Mouse (Mus musculus): ENCODE results near the gene Gm10645.

Gm10645 gene

DNA sequence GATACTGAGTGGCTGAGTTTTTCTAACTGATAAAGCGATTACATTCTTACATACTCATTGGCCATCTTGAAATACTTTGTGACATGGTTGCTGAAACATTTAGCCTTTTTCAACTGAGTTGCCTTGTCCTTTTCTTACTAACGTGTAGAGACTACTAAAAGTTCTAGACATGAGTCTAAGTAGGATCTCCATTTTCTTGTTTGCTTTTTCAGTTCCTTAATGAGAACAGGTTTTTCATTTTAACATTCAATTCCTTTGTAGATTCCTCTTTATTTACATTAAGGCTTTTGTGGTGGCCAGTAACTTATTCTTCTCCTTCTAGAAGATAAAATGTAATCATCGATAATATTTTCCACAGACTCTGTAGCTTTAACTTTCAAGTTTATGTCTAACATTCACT lies 3.2 kb upstream of the Gm10645 start:
- DNase-seq (ENCODE audit: low spot score in 2 of 2): no peak

GRCm38 (mm10) chr8:83167932-83168331 lies 2.0 kb upstream of the Gm10645 start:
- no peak for DNase-seq (ENCODE audit: low spot score in 2 of 2)

GRCm38 (mm10) chr8:83165235-83165930 lies 587 bp downstream of the Gm10645 start, which contains the start of gene Tbc1d9:
Gene Tbc1d9, plus strand, starts transcription at chr8:83165352.
- DNase-seq (ENCODE audit: low spot score in 2 of 2): peak; percentile 26 to 29

DNA sequence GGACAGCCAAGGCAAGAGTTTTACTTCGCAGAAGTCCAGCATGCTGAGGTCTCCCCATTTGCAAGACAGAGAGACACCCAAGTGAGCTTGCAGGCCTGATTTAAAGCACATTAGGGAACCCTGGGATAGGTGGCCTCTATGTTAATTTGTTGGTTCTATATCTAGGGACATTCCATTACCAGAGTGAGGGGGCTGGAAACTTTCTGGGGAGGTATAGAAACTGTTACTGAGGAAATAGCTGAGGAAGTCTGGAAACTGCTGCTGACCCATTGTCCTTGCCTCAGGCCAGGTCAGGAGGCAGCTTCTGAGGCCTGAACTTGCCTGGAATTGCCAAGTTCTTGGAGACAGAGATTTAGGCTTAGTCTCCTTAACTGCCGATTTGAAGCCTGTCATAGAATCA lies 5.4 kb downstream of the Gm10645 start:
- DNase-seq (ENCODE audit: low spot score in 2 of 2): no peak

DNA sequence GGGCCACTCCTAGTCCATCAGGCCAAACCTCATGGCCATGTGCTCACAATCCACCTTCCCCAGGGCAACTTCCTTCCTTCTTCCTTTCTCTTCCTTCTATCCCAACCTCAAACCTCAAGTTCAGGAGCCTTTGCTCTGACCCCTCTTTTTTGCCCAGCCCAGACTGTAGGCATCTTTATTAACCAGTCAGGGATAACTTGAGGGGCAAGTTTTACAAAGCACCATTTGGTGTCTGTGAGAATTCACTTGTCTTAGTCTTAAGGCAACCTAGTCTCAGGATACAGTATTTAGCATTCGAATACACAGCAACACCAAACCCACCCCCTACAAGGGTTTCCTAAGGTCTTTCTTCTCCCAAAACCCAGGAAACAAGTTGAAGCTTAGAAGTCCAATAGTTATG lies 6.4 kb downstream of the Gm10645 start:
- DNase-seq (ENCODE audit: low spot score in 2 of 2): no peak

GRCm38 (mm10) chr8:83158971-83159370 lies 7.0 kb downstream of the Gm10645 start:
- peak; percentile 26 to 29 for DNase-seq (ENCODE audit: low spot score in 2 of 2)

- DNase-seq (ENCODE audit: low spot score in 2 of 2): no peak
Observed at GRCm38 (mm10) chr8:83155110-83155509, 10.9 kb downstream of the Gm10645 start.

DNA sequence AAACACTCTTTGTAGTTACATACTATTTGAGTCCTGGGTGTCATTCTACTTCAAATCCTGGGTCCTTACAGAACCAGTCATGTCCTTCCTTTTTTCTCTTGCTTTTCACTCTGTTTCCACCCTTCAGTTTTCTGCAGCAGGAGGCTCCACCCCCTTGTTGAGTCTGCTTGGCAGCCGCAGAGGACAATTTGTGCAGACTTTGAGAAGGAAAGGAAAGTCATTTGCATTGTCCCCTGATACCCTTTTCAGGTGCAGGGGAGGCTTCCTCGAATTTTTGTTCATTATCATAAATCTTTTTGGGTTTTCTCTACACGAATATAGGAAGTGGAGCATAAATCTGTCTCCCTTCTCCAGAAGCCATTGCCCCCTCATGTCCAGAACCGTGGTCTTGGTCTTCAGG lies 13.5 kb downstream of the Gm10645 start:
- peak; percentile 59 to 70 for DNase-seq (ENCODE audit: low spot score in 2 of 2)

DNA sequence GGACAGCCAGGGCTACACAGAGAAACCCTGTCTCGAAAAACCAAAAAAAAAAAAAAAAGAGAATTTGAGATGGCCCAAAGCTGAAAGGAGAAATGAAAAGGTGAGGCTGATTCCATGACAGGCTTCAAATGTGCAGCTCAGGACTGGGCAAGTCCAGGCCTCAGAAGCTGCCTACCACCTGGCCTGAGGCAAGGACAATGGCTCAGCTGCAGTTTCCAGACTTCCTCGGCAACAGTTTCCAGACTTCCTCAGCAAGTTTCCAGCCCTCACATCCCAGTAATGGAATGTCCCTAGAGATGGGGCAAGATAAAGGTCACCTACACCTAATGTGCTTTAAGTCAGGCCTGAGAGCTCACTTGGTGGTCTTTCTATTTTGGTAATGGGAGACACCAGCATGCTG lies 13.9 kb downstream of the Gm10645 start:
- no peak for DNase-seq (ENCODE audit: low spot score in 2 of 2)

GRCm38 (mm10) chr8:83149124-83149523 lies 16.8 kb downstream of the Gm10645 start:
- DNase-seq (ENCODE audit: low spot score in 2 of 2): no peak

GRCm38 (mm10) chr8:83145421-83145820 lies 20.5 kb downstream of the Gm10645 start:
- DNase-seq (ENCODE audit: low spot score in 2 of 2): no peak

DNA sequence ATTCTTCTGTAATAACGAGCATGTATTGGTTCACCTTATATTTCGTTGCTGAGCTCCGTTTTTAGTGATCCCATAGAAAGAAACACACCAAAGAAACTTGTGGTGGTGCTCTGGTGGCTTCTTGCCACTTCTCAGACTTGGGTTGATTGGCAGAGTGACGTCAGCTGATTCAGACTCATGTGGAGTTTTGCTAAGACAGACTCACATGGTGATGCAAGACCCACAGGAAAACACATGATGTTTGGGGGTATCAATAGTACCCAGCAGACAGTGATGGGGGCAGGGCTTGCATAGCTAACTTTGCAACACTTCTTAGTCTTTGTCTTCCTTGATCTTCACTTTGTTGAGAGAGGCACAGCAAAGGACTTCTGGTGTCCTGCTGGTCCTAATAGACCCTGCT lies 21.4 kb downstream of the Gm10645 start:
- no peak for DNase-seq (ENCODE audit: low spot score in 2 of 2)

GRCm38 (mm10) chr8:83141358-83141757 lies 24.6 kb downstream of the Gm10645 start:
- peak; percentile 56 to 58 for DNase-seq (ENCODE audit: low spot score in 2 of 2)

DNA sequence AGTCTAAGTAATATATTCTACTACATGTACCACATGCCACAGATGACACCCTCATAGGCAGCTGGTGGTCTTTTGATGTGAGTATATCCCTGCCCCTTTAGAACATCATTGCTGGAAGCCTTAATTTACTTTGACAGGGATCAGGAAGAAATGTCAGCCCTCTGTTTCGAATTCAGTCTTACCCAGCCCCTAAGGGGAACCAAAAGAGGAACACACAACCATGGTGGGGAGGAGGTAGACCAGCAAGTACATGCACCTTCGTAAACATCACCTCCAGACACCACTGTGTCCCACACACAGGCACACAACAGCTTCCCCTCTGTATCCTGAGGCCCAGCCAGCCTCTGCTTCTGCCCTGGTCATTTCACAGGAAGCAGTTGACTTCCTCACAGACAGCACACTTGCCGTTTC lies 25.3 kb downstream of the Gm10645 start:
- DNase-seq (ENCODE audit: low spot score in 2 of 2): peak; percentile 64 to 71

- no peak for DNase-seq (ENCODE audit: low spot score in 2 of 2)
Observed at GRCm38 (mm10) chr8:83140068-83140467, 25.9 kb downstream of the Gm10645 start.

GRCm38 (mm10) chr8:83135086-83135485 lies 30.9 kb downstream of the Gm10645 start:
- DNase-seq (ENCODE audit: low spot score in 2 of 2): no peak
